Mouse (Mus musculus) kidney, adult 2 months (tissue): ENCODE results near the gene P2ry6.

ENCODE experiments used
- CTCF ChIP-seq: fragments of 200-500 bp; conservative IDR thresholded peaks from 2 replicates; pipeline ENCODE4 v1.5.1; 2011; ENCODE audit warnings: low read depth, mild to moderate bottlenecking, control low read depth, low read length, moderate library complexity, mixed read lengths; ENCODE audit not compliant: insufficient read depth, insufficient read length
- POLR2A ChIP-seq: fragments of 200-500 bp; IDR thresholded peaks from one replicate; pipeline ENCODE4 v1.6.1; 2011; ENCODE audit warnings: low read depth, low read length, control low read depth

DNA sequence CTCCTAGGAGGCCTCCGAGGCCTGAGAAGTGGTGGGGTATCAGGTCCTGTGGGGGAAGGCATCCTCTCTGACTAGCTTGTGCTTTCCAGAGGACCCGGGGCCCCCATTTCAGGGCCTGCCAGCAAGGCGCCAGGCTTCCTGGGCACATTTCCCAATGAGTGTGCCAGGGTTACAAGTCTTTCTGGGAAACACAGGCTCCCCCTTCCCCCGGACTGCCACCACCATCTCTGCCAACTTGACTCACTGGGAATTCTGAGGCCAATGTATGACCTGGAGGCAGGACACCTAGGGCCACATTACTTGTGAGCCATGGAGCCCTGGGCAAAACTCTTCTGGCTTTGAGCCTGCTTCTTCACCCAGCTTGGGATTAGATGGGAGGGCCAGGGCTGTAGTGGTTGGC, 51.5 kb downstream of the P2ry6 start:
- TF ChIP-seq CTCF (no peak), POLR2A (no peak)
